Mouse (Mus musculus) layer of hippocampus, adult 8-10 months (tissue): Measurements from ENCODE around the gene Tex36. TPM values are rescaled to one million over a fixed set of nuclear protein-coding genes. Genes with fewer than 3 reads are reported as not detected.

ENCODE experiments used
- total RNA-seq, 4 experiments: library from RNA; stranded (reverse); gene quantifications; 2 replicates each; pipeline ENCODE4 v1.2.4; 2022

Gene Tex36
- total RNA-seq, 4 experiments from 2014 or later = not detected

Other genes with a start within 250 kb of the Tex36 start
- 10 to 100 TPM; 24.3 to 38.6 (median 30.7) TPM for gene Edrf1, start 35.4 kb upstream of the Tex36 start, total RNA-seq
- gene Mmp21, start 77.9 kb upstream of the Tex36 start, total RNA-seq = under 1 TPM in 3 of 4 experiments, not detected in 1; 0.18 to 0.23 (median 0.20) TPM
- gene Bccip, start 107.2 kb upstream of the Tex36 start, total RNA-seq = 10 to 100 TPM; 71.3 to 76.6 (median 74.9) TPM
- 10 to 100 TPM; 17.0 to 23.8 (median 19.4) TPM for gene Uros, start 107.9 kb upstream of the Tex36 start, total RNA-seq
- 1 to 10 TPM; 2.7 to 4.6 (median 2.9) TPM for gene Fank1, start 174.7 kb upstream of the Tex36 start, total RNA-seq
- 10 to 100 TPM; 31.7 to 40.0 (median 39.2) TPM for gene Dhx32, start 180.6 kb upstream of the Tex36 start, total RNA-seq